Mouse (Mus musculus) brain, adult 2 months (tissue): ENCODE results near the gene Tagln.
A peak's percentile ranks its signal among the peaks of the same experiment; 100 is the strongest.

Experiments used
- DNase-seq: peaks from one replicate; pipeline ENCODE4 v3.0.0; 2011; ENCODE audit warnings: low read depth, low spot score

Tagln gene

DNA sequence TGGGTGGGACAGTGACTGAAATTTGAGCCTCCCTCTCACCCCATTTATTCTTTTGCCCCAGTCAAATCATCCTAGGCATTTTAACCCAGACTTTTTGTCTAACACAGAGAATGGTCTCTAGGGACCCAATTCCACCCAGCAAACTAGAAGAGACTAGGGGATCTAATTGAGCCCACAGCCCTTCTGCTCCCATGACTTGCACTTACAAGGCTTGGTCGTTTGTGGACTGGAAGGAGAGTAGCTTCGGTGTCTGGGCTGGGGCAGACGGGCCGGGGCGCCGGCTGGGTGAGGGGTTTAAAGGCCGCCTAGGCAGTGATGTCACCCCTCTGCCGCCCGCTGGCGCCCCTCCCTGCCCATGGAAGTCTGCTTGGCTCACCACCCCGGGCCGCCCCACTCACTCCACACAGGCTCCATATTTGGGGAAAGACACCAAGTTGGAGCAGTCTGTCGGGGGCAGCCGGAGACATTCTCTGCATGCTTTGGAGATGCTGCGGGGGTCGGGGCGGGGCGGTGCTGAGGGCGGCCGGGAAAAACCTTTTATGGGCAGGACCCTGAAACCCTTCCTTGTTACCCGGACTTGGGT is at the start of gene Tagln:
Gene Tagln (minus strand): TSS at position 431 of the 583 bp plus-strand sequence.
- DNase-seq, result no peak

DNA sequence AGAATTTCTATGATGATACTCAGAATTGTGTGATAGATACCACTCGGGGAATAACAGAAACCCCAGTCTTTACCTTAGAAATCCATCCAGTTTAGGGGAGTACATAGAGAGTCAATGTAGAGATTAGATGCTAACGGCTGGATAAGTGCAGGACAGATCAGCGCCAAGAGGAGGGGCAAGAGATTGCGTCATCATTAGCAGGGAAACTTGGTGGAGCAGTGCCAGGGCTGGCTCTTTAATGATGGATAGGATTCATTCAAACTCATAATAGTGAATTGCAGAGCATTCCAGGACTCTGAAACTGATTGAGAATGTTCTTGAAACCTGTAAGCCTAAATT is 49.3 kb upstream of the Tagln start:
- peak; percentile 81 for DNase-seq

DNA sequence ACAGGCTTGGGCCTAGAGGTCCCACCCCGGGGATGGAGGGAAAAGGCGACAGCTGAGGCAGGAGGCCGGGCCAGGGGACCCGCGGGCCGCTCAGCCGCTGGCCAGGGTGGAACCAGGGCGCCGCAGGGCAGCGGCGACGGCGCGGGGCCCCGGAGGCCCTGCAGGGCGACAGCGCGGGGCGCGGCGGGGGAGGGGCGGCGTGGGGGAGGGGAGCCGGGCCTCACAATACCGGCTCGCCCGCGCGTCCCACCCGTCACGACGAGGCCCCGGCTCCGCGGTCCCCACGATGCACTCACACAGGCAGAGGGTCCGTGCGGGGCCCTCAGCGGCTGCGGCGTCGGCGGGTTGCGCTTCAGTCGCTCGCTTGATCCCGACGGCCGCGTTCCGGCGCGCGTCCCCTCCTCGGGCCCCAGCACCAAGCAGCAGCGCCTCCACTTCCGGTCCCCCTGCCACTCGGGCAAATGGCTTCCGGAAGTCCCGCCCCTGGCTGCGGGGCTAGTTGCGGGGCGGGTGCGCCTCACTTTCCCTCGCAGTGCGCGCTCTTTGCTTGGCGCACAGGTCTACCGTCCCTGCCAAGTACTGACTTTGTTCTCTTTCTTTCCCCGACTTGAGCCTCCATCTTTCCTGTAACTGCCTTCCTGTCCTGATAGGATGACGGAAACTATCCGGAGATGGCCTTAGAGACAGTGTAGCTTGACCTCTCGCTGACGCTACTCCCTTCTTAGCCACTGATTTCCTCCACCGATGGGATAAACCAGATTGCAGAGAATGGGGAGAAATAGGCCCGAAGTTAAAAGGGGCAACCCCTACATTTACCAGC is 48.8 kb upstream of the Tagln start:
- peak; percentile 95 for DNase-seq

DNA sequence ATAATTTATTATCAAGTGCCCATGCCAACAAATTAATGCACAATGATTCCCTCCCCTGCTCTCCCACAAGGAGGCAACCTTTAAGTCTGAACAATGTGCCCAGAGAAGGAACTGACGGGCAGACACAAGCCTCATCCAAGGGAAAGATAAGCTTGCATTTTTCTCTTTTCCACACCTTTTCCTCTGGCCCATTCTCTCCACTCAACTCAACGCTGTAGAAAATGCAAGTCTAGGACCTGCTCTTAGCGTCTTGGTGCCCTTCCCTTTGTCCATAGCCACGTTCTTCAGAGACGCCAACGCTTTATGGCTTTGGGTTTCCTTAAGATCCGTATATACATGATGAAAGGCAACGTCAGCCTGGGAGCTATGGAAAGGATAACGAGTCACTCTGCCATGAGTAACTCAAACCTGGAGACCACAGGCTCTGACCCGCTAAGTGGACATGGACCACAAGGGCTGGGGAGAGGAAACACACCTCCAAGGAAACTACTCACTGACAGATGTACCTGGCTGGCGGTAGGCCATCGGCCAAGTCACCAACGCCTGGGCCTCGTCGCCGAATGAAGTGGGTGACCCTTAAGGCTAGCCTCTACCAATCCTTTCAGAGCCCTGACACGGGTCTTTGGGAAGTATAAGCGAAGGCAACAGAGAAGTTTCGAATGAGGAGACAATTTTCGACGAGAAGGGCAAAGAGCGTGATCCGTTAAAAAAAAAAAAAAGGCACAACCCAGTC is 48.0 kb upstream of the Tagln start:
- peak; percentile 31 for DNase-seq

DNA sequence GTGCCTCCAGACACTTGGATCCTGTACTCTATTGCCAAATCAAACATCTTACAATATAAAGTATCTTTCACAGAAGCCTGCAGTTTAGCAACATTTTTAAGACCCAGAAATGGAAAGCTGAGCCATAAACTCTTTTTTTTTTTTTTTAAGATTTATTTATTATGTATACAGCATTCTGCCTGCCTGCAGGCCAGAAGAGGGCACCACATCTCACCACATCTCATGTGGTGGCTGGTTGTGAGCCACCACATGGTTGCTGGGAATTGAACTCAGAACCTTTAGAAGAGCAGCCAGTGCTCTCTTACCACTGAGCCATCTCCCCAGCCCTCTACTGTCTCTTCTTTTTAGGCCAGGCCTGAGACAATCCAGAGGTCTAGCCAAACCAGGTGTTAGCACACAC is 45.5 kb upstream of the Tagln start:
- DNase-seq, result no peak

DNA sequence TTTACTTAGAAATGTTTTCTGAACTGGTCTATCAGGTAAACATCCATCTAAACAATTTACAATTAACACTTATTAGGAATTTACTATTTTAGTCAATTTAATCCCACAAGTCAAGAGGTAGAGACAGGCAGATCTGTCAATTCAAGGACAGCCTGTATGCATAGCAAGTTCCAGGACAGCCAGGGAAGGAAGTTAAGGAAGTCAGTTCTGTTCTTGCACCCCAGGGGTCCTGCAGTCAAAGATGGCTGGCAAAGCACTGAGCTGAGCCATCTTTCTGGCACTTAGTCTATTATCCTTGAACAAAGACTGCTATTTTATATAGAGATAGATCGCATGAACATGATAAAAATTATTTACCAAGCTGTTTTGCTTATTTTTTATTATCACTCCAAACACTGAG is 44.8 kb upstream of the Tagln start:
- DNase-seq, result no peak

DNA sequence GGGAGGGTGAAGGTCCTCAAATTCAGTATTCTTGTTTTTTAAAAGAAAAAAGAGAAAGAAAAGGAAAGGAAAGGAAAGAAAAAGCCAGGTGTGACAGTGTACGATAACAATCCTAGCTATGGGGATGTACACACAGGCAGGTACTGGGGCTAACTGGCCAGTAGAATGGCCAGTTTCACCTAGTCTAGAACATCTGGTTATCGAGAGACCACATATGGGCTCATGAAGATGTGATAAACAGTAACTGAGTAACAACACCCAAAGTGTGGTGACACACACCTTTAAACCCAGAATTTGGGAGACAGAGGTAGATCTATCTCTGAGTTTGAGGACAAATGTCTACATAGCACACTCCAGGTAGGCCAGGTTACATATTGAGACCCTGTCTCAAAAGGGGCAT is 43.9 kb upstream of the Tagln start:
- DNase-seq, result no peak

DNA sequence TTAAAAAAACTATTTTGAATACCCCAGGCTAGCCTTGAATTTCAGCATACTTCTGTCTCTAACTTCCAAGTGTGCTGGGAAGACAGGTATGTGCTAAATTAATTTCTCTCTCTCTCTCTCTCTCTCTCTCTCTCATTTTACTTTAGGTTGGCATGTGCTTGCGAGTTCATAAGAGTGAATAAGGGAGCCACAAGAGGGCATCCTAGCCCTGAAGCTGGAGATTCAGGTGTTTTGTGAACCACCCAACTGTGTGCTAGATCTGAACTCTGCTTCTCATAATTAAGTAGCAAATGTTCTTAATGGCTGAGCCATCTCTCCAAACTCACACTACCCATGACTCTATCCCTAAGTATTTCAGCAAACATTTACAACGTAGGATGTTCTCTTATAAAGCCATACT is 41.0 kb upstream of the Tagln start:
- peak; percentile 65 for DNase-seq

DNA sequence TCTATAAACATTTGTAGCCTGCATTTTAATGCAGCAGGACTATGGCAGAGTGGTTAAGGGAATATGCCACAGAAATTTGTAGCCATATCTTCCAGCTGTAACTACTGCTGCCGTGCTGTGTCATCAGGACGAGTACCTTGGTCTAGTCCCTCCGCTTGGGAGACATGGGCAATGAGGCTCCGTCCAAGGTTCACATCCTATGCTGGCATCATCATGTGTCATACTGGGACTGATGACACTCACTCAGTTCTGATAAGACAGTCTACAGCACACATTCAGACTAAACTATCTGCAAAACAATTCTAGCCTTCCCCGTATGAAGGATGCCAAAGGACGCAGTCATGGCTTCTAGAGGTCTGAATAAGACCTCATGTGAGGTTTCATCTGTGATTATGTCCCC is 27.7 kb upstream of the Tagln start:
- DNase-seq, result no peak

DNA sequence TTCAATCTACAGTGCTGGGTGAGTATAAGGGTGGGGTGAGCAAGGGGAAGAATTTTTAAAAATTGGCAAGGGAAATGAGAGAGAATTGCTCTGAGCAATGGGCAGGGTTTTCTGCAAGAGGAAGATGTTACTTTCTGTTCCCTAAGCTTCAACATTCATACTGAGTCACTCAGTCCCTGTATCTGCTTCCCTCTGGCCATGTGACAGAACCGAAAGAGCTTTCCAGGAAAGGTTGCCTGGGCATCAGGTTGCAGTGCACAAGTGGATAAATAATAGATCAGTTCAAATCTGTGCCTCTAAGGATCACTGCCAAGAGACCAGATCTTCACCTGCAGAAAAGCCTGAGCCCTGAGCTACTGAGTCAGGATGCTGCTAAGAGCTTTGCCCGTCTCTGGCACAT is 26.0 kb upstream of the Tagln start:
- DNase-seq, result peak; percentile 69

DNA sequence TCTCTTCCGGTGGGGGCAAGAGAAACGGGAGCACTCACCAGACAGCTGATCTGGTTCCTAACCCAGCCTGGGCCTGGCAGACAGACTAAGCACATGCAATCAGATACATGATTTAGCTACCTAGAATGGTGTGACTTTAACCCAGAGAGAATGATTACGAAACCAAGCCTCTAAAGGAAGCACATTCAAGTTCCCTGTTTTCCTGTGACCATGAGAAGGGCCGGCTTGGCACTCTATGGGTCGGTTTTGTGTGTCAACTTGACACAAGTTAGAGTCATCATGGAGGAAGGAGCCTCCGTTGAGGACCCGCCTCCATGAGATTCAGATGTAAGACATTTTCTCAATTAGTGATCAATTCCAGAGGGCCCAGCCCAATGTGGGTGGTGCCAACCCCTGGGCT is 23.8 kb upstream of the Tagln start:
- no peak for DNase-seq

DNA sequence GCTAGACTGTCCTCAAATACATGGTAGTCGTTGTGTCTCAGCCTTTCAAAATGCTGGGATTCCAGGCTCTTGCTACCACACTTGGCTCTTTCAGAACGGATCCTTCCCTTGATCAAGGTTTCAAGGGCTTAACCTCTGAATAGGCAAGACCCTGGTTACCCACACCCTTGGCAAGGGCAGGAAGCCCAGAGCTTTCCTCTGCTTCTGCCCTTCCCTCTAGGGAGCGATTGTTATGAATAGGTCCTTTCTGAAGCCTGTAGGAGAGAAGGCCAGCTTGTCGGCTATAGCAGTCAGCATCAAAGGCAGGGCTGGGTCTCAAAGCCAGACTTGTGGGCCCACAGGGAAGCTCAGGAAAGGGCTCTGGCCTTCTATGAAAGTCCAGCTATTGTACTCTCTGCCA is 23.0 kb upstream of the Tagln start:
- DNase-seq, result peak; percentile 42

DNA sequence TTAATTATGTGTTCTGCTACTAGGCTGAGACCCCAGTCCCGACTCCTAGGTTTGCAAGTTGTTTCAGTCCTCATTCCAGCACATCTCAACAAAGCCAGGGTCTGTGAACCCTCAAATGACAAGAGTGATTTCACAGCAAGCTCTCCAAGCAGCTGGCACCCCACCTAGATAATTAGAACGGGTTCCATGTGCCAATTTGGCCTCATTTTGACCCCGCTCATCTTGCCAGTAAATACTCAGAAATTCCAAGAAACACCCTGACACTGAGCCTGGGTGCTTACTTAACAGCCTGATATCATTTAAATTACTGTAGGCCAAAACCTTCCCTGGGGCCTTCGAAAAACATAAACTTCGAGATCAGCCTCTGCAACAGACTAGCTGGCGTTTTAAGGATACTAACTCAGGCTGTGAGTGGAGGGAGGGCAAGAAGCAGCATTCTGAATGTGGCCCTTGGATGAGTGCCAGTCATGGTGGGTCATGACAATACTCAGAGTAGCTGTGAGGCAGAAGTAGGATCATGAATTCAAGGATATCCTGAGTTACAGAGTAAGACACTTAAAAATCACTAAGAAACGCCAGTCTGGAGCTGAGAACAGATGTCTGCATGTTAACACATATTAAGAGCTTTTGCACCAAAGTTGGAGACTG is 22.3 kb upstream of the Tagln start:
- no peak for DNase-seq

DNA sequence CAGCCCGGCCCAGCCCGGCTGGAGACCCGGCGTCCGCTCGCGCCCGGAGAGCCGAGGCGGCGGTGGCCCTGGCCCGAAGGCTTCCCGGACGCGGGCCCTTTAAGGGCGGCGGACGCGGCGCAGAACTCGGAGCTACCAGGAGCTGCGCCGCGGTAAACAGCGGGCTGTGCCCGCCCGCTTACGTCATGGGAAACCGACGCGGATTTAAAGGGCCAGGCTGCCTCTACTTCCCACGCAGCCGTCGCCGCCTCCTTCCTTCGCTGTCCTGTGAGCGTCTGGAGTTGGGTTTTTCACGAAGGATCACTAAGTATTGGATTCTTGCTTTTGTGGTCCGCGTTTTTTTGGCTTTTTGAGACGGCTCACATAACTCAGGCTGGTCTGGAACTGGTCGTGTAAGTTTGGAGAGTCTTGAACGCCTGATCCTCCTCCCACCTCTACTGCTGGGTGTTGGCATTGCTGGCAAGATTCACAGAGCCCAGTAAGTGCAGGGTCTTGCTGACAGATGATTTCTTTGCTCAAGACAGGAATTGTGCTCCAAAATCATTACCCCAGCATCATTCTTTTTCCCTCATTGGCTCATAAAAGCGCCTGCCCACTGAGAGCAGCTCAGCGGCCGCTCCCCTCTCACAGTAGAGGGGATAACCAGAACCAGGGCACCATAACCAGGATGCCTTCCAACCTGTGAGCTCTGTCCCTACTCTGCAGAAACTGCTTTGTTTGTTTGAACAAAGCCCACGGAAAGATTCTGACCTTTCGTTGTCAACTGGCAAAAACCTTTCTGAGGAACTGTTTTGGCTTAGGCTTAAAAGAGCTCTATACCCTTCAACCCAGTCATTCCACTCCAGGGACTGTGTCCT is 19.5 kb upstream of the Tagln start, which contains the start of gene Sidt2:
Gene Sidt2 (minus strand): TSS at position 152 of the 857 bp plus-strand sequence.
- peak; percentile 96 for DNase-seq

DNA sequence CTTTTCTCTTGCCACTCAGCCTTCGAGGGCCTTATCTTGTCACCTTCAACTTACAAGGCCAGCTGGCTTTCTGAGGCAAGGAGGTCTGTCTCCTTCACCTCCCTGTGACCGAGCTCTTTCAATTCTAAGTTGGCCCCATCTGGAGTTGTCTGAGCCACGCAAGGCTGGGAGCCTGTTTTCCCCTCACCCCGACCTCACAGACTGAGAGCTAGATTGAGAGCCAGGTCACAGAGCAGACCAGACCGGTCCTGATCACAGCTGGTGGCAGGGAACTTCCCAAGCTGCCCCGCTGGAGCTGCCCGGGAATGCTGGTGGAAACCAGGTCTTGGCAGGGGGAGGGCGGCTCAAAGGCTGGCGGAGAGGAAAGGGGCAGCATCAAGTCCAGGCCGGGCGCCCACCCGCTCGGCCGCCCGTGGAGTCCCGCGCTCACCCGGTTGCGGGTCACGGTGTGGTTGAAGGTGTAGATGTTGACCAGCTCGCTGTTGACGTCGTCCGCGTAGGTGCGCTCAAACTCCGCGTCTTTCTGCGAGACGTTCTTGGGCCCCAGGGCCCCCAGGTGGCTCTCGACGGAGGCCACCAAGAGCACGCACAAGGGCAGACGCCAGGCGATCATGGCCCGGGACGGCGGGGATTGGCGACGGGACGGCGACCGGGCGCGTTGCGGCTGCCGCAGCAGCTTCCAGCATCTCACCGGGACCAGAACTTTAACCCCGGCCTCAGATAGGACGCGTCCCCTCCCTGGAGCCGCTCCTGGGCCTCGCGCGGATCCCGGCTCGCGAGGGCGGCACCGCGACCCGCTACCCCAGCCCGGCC is 18.6 kb upstream of the Tagln start:
- DNase-seq, result peak; percentile 73

DNA sequence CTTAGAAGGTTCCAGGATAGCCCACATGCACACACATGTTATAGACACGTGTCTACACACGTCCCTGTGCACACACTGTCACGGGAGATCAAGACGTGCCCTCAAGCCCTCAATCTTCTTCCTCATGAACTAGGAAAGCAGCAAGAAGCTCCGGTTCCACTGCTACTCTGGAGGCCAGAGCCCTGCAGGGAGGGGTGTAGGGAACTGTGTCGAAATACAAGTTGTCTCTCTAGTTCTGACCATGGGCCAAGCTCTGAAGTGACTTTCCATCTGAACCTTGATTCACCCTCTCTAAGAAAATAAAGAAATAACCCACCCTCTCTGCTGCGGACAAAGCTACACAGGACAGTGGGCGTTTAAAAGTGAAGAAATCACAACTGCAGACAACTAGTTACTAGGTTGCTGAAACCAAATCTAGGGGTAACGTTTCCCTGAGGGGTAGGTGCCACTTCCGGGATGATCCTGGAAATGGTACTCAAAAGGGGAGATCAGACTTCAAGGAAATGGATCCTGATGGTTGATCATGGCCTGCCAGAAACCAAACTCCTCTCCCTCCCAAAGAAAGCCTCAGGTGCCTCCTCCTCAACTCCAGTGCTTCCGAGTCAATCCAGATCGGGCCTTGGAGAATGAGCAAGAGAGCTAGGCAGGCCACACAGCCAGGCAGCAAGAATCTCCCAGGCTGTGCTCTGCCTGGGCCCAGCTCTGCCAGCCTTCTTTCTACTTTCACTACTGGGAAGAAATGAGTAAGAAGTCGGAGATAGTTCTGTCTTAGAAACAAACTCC is 17.8 kb upstream of the Tagln start:
- no peak for DNase-seq

DNA sequence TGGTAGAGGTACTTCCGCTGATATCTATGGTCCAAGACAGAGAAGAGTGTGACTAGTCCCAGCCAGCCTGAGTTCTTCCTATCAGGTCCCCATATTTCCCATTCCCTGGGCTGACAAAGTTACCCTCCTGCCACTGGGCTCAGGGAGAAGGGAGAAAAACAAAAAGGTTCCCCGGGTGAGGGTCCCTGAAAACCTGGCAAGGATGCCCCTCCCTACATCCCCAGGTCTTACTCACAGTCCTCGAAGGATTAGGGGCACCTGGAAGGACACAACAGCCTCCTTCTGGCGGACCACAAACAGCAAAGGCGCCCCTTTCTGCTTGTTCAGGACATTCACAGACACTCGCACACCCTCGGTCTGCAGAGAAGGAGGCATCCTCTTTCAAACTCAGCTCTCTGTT is 17.0 kb upstream of the Tagln start:
- DNase-seq, result no peak

DNA sequence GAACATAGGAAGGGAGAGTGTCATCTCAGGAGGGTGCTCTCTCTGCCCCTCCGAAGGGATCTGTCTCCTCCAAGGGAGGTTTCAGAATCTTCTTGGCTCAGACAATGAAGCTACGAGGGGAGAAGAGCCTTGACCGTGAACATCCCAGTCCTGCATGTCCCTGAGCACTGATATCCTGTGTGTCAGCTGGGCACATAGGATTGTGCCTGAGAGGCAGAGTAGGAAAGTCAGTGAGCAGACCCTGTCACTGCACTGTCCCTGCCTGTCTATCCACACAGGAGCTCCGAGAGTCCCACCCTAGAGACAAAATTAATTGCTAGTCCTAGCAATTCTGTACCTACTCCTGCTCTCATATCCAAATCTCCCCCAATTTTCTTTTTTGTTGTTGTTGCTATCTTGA is 16.2 kb upstream of the Tagln start:
- no peak for DNase-seq

DNA sequence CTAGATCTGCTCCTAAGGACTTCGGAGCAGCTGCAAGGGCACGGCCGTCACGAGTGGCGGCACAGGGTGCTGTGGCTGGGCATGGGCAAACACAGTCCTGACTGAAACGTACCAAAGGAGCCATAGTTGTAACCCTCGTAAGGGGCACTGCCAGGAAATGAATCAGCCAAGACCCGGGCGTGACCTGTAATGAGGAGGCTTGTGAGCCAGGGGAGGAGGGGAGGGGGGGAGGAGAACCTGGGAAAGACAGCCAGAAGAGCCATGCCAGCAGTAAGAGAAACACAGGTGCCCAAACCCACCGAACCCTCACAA is 11.0 kb upstream of the Tagln start:
- no peak for DNase-seq
